Mouse (Mus musculus) MN1 (cell line): ENCODE data around the gene Sema4f.
A peak's percentile ranks its signal among the peaks of the same experiment; 100 is the strongest.

ENCODE experiments used
- DNase-seq: peaks from one replicate; pipeline ENCODE4 v3.0.0-alpha.2; 2016; ENCODE audit warnings: low spot score

Sema4f gene

DNA sequence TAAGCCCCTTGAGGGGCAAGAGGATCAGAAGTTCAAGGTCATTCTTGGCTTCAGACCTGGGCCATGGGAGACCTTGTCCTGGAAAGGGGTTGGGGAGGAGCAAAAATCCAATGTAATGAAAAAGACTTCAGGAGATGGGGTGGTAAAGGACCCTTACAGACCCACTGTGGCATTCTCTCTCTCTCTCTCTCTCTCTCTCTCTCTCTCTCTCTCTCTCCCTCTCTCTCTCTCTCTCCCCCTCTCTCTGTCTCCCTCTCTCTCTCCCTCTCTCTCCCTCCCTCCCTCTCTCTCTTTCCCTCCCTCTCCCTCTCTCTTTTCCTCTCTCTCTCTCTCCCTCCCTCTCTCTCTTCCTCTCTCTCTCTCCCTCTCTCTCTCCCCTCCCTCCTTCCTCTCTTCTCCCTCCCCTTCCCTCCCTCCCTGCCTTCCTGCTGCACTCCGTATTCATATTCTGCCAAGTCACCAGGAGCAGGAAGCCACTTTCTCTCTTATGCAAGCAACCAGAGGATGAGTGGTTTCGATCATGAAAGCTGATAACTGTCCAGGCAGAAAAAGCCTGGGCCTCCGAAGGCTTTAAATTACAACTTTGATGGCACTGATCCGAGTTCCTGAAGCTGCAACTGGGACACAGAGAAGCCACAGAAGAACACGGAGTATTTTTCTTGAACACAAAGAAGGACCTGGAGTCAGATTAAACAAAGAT, 67.8 kb downstream of the Sema4f start:
- peak; percentile 74 for DNase-seq

DNA sequence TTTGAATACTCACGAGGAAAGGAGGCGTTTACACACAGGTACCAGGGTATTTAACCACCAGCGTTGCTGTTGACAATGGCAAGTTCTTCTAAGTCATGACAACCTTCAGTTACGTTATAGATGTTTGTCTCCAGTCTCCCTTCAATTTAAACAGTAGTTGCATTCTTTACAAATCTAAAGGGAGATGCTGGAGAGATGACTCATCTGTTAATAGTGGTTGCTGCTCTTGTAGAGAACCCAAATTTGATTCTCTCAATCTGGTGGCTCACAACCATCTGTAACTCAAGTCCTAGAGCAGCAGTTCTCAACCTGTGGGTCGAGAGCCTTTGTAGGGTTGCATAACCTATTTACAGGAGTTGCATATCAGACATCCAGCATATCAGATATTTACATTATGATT, 71.1 kb downstream of the Sema4f start:
- DNase-seq, result no peak

DNA sequence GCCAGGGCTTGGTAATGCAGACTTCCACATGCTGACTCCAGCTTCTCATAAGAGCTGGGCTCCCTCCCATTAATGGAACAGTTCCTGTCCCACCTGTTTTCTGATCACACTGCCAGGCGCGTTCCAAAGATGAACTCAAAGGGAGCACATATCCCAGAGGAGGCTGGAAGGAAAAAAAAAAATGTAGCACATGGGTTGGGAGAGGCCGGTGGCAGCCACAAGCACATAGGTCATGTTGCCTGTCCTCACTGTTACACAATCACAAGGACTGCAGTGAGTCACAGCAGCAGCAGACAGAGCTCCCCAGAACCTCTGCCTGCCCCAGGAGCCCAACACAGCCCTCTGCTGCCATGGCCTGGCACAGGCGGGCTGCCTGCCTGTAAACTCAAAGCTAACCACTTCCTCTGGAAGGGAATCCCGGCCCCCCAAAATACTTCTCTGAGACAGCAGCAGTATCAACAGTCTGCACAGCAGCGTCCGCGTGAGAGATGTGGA, 76.1 kb downstream of the Sema4f start:
- peak; percentile 24 for DNase-seq

DNA sequence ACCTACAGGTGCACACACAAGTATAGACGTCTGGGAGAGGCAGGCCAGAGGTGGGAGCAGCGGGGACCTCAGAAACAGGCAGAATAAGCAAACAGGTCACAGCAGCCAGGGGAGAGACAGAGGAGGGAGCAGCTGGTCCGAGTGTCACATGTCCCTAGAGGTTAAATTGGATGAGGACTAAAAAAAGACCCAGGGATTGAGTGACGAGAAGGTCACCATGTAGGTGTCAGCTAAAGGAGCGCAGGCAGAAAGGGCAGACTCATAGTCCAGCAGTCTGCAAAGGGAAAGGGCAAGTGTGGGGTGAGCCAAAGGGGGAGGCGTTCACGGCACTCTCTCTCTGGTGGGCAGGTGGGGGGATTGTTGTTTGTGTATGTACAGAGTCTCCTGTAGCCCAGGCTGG, 77.1 kb downstream of the Sema4f start:
- no peak for DNase-seq

DNA sequence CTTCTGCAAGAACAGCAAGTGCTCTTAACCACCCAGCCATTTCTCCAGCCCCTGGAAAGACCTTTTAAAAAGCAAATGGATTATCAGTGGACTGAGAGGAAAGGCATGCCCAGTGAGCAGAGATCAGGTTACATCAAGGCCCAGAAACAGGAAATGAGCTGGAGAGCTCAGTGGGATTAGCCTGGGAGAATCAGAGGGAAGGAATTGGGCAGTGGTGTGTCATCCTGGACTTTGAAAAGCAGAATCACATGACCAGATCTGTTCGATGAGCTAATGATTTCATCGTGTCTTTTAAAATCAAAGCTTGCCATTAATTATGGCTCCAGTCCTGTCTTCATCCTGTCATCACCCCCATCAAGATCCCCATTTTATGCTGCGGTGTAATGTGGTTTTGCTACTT, 77.5 kb downstream of the Sema4f start:
- DNase-seq, result no peak
